Mouse (Mus musculus): ENCODE measurements around the gene Syne3.

Syne3 gene

GRCm38 (mm10) chr12:105009370-105010212 is at the start of gene Syne3:
TSS of gene Syne3 (minus strand) at chr12:105009809.
- peak; percentile 78 for DNase-seq (ENCODE audit: low read depth)

GRCm38 (mm10) chr12:105055308-105055707 is 45.7 kb upstream of the Syne3 start:
- DNase-seq (ENCODE audit: low read depth), result no peak

DNA sequence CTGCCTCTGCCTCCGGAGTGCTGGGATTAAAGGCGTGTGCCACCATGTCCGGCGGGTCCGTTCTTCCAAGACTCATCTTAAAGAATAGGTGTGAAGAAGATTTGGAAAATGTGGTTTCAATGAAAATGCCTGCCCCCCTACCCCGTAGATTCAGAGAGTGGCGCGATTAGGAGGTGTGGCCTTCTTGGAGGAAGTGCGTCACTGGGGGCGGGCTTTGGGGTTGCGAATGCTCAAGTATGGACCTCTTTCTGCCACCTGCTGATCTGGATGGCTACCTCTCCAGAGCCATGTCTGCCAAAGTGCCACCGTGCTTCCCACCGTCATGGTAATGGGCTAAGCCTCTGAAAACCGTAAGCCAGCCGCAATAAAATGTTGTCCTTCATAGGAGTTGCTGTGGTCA is 44.4 kb upstream of the Syne3 start:
- no peak for DNase-seq (ENCODE audit: low read depth)

- DNase-seq (ENCODE audit: low read depth), result peak; percentile 78
Measured at GRCm38 (mm10) chr12:105050898-105051297, 41.3 kb upstream of the Syne3 start.

GRCm38 (mm10) chr12:105049813-105050212 is 40.2 kb upstream of the Syne3 start:
- DNase-seq (ENCODE audit: low read depth), result no peak

DNA sequence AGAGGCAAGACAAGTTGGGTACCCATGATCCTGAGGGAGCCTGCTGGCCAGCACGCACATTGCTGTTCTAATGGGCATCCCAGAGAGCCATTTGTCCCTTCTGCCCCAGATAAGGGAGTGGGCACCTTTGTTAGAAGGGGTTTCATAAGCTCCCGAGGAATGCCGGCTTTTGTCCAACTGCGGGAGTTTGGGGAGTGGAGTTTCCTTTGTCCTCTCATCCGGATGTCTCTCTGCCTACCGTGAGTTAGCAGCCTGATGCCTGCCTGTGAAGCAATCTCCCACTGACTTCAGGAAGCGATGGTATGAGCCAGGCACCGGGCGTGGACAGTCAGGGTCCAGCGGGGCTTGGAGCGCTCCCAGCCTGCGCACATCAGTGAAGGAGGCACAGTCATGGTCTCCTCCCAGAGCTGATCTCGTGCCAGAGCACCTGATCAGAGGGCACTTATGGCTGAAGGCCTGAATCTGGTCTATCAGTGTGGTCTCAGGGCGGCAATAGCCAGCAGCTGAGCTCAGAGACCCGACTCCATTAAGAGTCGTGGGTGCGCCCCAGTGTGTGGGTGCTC is 38.8 kb upstream of the Syne3 start:
- DNase-seq (ENCODE audit: low read depth), result no peak

- no peak for DNase-seq (ENCODE audit: low read depth)
Measured at GRCm38 (mm10) chr12:105044775-105045174, 35.2 kb upstream of the Syne3 start.

DNA sequence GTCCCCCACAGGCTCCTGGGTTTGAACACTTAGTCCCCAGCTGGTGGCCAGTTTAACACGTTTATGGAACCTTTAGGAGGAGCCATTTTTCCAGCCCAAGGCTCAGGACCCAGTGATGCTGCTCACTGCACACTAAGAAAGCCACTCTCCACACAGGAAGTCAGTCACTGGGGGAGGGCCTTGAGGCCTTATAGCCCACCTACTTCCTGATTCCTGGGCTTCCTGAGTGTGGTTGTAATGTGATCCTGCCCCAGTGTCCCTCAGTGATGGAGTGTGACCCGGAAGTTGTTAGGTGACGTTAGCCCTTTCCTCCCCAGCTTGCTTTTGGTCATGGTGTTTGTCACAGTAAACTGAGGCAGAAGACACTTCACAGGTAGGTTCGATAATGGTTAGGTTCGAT is 33.5 kb upstream of the Syne3 start:
- no peak for DNase-seq (ENCODE audit: low read depth)

GRCm38 (mm10) chr12:105040950-105041349 is 31.3 kb upstream of the Syne3 start:
- no peak for DNase-seq (ENCODE audit: low read depth)

- no peak for DNase-seq (ENCODE audit: low read depth)
Measured at GRCm38 (mm10) chr12:105039578-105040289, 30.1 kb upstream of the Syne3 start.

DNA sequence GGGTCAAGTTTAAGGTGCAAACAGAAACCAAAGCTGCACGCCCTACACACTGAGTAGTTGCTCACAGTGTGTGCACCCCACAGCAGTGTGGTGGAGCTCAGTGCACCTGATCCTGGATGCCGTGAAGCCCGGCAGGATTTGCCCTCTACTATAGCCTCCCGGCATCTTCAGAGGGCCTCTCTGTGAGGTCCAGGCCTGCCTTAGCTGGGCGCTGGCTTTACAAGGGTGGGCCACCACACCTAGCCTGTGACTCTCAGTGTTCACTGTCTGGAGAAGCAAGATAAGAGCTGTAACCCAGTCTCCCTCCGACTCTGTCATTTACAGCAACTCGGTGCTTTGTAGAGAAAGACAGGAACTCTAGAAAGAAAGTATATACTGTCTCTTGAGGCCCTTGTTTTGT is 29.3 kb upstream of the Syne3 start:
- no peak for DNase-seq (ENCODE audit: low read depth)

GRCm38 (mm10) chr12:105038211-105038610 is 28.6 kb upstream of the Syne3 start:
- DNase-seq (ENCODE audit: low read depth), result no peak

DNA sequence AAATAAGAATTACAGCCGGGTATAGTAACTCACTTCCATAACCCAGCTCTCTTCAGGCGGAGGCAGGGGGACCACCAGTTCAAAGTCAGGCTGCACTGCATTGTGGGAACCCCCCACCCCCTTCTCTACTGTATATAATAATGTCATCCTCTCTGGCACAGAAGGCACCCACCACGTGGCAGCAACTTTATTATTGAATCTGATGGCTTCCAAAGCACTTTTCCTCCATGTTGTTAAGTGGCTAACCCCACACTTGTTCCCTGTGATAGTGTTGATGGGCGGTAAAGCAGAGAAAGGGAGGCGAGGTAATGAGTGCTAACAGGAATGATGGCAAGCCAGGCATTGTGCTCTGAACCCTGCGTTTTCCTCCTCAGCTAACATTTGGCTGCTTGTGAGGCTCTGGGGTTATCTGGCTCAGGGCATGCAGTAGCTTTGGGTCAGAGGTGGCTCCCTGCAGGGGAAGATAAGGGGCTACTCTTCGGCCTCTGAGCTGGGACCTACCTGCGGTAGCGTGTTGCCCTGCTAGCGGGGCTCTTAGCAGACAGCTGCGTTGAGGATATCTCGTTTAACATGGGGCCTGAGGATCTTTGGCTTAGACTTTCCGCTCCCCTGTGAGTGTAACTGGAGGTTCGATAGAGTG is 24.6 kb upstream of the Syne3 start:
- no peak for DNase-seq (ENCODE audit: low read depth)

- no peak for DNase-seq (ENCODE audit: low read depth)
Measured at GRCm38 (mm10) chr12:105032832-105033775, 23.5 kb upstream of the Syne3 start.

DNA sequence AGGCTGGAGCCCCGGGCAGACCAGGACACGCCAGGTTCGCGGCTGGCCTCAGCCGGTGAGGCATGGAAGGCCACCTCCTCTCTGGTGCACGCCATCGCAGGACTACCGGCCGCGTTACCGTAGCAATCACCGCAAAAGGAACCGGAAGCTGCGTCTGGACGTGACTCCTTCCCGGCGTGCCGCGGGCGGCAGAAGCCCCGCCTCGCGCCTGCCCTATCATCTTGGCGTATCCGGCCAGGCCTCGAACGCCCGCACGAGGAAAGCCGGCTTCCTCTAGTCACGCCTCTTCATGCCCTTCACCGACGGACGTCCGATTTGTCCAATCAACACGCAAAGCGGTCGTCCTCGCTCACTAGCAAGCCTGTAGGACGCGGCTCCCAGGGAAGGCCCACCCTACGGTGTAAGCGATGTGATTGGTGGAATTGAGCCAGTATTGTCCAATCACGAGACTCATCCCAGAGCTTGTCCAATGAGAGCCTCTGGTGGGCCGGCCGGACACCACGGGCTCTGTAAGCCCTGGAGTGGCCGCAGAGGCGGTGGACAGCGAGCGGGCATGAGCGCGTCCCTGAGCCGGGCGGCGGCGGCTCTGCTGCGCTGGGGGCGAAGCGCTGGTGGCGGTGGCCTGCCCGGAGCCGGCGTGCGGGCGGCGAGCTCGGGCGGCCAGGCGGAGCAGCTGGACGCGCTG is 22.7 kb upstream of the Syne3 start, which contains the start of gene Glrx5:
Gene Glrx5 (plus strand): TSS at position 542 of the 685 bp plus-strand sequence.
- DNase-seq (ENCODE audit: low read depth), result peak; percentile 99

DNA sequence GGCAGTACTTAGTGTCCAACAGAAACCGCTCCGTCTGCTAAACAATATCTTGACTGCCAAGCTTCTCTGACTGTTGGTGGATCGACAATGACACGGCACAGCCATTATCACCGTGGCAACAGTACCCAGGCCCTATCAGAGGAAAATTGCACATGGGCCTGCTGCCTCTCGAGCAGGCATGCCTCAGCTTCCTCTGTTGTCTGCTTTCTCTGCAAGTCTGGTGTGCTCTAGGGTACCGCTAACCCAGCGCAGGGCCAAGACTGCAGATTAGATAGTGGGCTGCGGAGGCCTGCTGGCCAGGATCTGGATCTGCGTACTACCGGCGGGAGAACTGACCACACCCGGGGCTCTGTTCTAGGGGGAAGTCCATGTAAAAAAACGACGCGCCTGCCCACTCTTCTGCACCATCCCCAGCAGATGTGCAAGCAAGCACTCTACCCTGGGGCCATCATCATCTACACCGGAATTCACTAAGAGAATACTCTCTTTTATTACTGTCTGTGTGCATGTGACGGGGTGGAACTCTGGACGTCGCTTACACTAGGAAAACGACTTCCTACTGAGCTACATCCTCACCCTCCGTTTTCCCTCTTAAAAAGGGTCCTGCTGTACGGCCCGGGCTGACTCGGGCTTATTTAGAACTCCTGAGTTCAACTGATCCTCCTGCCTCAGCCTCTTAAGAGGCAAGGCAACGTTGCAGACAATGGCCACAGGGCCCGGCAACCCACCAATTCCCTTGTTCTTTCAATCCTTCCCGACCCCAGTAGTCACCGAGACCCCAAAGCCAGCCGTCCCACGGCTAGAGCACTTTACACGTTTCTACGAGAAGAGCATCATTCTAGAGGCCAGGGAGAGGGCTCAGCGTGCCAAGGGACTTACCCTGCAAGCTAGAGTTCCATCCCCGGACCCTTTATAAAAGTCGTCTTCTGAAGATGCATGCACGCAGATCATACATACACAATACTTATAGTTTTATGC is 21.8 kb upstream of the Syne3 start:
- peak; percentile 23 for DNase-seq (ENCODE audit: low read depth)

GRCm38 (mm10) chr12:105029890-105030289 is 20.3 kb upstream of the Syne3 start:
- DNase-seq (ENCODE audit: low read depth), result no peak

DNA sequence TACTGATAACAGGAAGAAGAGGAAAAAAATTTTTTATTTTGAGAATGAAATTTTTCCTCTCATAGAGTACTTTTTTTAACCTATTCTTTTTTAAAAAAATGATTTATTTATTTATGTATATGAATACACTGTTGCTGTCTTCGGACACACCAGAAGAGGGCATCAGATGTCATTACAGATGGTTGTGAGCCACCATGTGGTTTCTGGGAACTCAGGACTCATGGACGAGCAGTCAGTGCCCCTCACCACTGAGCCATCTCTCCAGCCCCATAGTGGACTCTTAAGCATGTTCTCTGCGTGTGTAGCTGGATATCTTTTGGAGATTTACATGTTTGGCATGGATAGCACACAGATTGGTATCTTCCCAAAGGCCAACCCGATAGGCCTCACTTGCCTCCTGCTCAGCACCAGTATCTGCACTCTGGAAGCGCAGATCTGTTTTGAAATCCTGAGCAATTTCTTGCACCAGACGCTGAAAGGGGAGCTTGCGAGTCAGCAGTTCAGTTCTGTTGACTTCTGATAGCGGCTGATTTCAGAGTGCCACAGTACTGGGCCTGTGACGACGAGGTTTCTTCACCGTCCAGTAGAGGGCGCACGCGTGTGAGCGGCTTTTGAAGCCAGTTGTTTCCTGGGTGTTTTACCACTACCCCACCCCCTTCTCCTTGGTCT is 17.8 kb upstream of the Syne3 start:
- DNase-seq (ENCODE audit: low read depth), result peak; percentile 96
